Mouse (Mus musculus): ENCODE measurements around the gene Cd28. TPM values are rescaled to one million over a fixed set of nuclear protein-coding genes. Genes with fewer than 3 reads are reported as not detected.

The Cd28 gene
- polyA plus RNA-seq, 1 experiment: not detected

- no peak overlapping the region for H3K4me3 ChIP-seq (ENCODE audit: low read depth, low read length)
- H3K36me3 ChIP-seq (ENCODE audit: control insufficient read depth, insufficient read depth, low read length, poor library complexity, severe bottlenecking): no peaks in the 10 kb centered on the region
- H3K27ac ChIP-seq (ENCODE audit: insufficient read depth, low read length): no peak overlapping the region
- no peak overlapping the region for H3K9ac ChIP-seq (ENCODE audit: low read depth, poor library complexity, severe bottlenecking)
- no peaks in the 10 kb centered on the region; the same call in 1 of the 2 replicates for H3K27me3 ChIP-seq (ENCODE audit: control insufficient read depth, insufficient read depth, low read length, poor library complexity, severe bottlenecking)
- no peaks in the 10 kb centered on the region for H3K9me3 ChIP-seq (replicated peaks; ENCODE audit: control insufficient read depth, insufficient read depth, low read length, poor library complexity, severe bottlenecking)
- TF ChIP-seq EP300 (IDR thresholded peaks at IDR 0.05; ENCODE audit: insufficient read depth, low read depth, low read length) (no peak), POLR2A (IDR thresholded peaks at IDR 0.05; ENCODE audit: insufficient read depth, low read length) (no peak), CTCF (IDR thresholded peaks at IDR 0.05; ENCODE audit: low read depth, low read length) (no peak)
- no peaks in the 10 kb centered on the region for H3K4me1 ChIP-seq (ENCODE audit: control insufficient read depth, insufficient read depth, low read length)
Measured at GRCm38 (mm10) chr1:60746856-60747255, 30.3 kb downstream of the Cd28 start.

- no peaks in the 10 kb centered on the region; the same call in 1 of the 2 replicates for H3K27me3 ChIP-seq (ENCODE audit: control insufficient read depth, insufficient read depth, low read length, poor library complexity, severe bottlenecking)
- no peaks in the 10 kb centered on the region for H3K9me3 ChIP-seq (replicated peaks; ENCODE audit: control insufficient read depth, insufficient read depth, low read length, poor library complexity, severe bottlenecking)
- no peak overlapping the region for H3K9ac ChIP-seq (ENCODE audit: low read depth, poor library complexity, severe bottlenecking)
- TF ChIP-seq EP300 (IDR thresholded peaks at IDR 0.05; ENCODE audit: insufficient read depth, low read depth, low read length) (no peak), POLR2A (IDR thresholded peaks at IDR 0.05; ENCODE audit: insufficient read depth, low read length) (no peak), CTCF (IDR thresholded peaks at IDR 0.05; ENCODE audit: low read depth, low read length) (no peak)
- H3K36me3 ChIP-seq (ENCODE audit: control insufficient read depth, insufficient read depth, low read length, poor library complexity, severe bottlenecking): no peaks in the 10 kb centered on the region
- no peaks in the 10 kb centered on the region for H3K4me1 ChIP-seq (ENCODE audit: control insufficient read depth, insufficient read depth, low read length)
- no peak overlapping the region for H3K4me3 ChIP-seq (ENCODE audit: low read depth, low read length)
- no peak overlapping the region for H3K27ac ChIP-seq (ENCODE audit: insufficient read depth, low read length)
Measured at GRCm38 (mm10) chr1:60748286-60748685, 31.7 kb downstream of the Cd28 start.

GRCm38 (mm10) chr1:60748936-60749335, 32.3 kb downstream of the Cd28 start:
- Histone ChIP-seq H3K9me3 (replicated peaks; ENCODE audit: control insufficient read depth, insufficient read depth, low read length, poor library complexity, severe bottlenecking) (no peaks in the 10 kb centered on the region), H3K4me1 (ENCODE audit: control insufficient read depth, insufficient read depth, low read length) (no peaks in the 10 kb centered on the region), H3K4me3 (ENCODE audit: low read depth, low read length) (no peak overlapping the region), H3K27ac (ENCODE audit: insufficient read depth, low read length) (no peak overlapping the region), H3K27me3 (ENCODE audit: control insufficient read depth, insufficient read depth, low read length, poor library complexity, severe bottlenecking) (no peaks in the 10 kb centered on the region; the same call in 1 of the 2 replicates), H3K36me3 (ENCODE audit: control insufficient read depth, insufficient read depth, low read length, poor library complexity, severe bottlenecking) (no peaks in the 10 kb centered on the region), H3K9ac (ENCODE audit: low read depth, poor library complexity, severe bottlenecking) (no peak overlapping the region)
- TF ChIP-seq CTCF (IDR thresholded peaks at IDR 0.05; ENCODE audit: low read depth, low read length): no peak
- no peak for TF ChIP-seq POLR2A (IDR thresholded peaks at IDR 0.05; ENCODE audit: insufficient read depth, low read length)
- no peak for TF ChIP-seq EP300 (IDR thresholded peaks at IDR 0.05; ENCODE audit: insufficient read depth, low read depth, low read length)

GRCm38 (mm10) chr1:60749346-60749840, 32.8 kb downstream of the Cd28 start:
- Histone ChIP-seq H3K27me3 (ENCODE audit: control insufficient read depth, insufficient read depth, low read length, poor library complexity, severe bottlenecking) (no peaks in the 10 kb centered on the region; the same call in 1 of the 2 replicates), H3K4me3 (ENCODE audit: low read depth, low read length) (no peak overlapping the region), H3K9ac (ENCODE audit: low read depth, poor library complexity, severe bottlenecking) (no peak overlapping the region), H3K36me3 (ENCODE audit: control insufficient read depth, insufficient read depth, low read length, poor library complexity, severe bottlenecking) (no peaks in the 10 kb centered on the region), H3K4me1 (ENCODE audit: control insufficient read depth, insufficient read depth, low read length) (no peaks in the 10 kb centered on the region), H3K27ac (ENCODE audit: insufficient read depth, low read length) (no peak overlapping the region), H3K9me3 (replicated peaks; ENCODE audit: control insufficient read depth, insufficient read depth, low read length, poor library complexity, severe bottlenecking) (no peaks in the 10 kb centered on the region)
- TF ChIP-seq EP300 (IDR thresholded peaks at IDR 0.05; ENCODE audit: insufficient read depth, low read depth, low read length) (no peak), CTCF (IDR thresholded peaks at IDR 0.05; ENCODE audit: low read depth, low read length) (no peak), POLR2A (IDR thresholded peaks at IDR 0.05; ENCODE audit: insufficient read depth, low read length) (no peak)

GRCm38 (mm10) chr1:60750201-60750765, 33.7 kb downstream of the Cd28 start:
- no peak overlapping the region for H3K4me3 ChIP-seq (ENCODE audit: low read depth, low read length)
- no peaks in the 10 kb centered on the region for H3K4me1 ChIP-seq (ENCODE audit: control insufficient read depth, insufficient read depth, low read length)
- H3K9me3 ChIP-seq (replicated peaks; ENCODE audit: control insufficient read depth, insufficient read depth, low read length, poor library complexity, severe bottlenecking): no peaks in the 10 kb centered on the region
- H3K27ac ChIP-seq (ENCODE audit: insufficient read depth, low read length): no peak overlapping the region
- H3K27me3 ChIP-seq (ENCODE audit: control insufficient read depth, insufficient read depth, low read length, poor library complexity, severe bottlenecking): no peaks in the 10 kb centered on the region; the same call in 1 of the 2 replicates
- no peaks in the 10 kb centered on the region for H3K36me3 ChIP-seq (ENCODE audit: control insufficient read depth, insufficient read depth, low read length, poor library complexity, severe bottlenecking)
- H3K9ac ChIP-seq (ENCODE audit: low read depth, poor library complexity, severe bottlenecking): no peak overlapping the region
- TF ChIP-seq POLR2A (IDR thresholded peaks at IDR 0.05; ENCODE audit: insufficient read depth, low read length) (no peak), EP300 (IDR thresholded peaks at IDR 0.05; ENCODE audit: insufficient read depth, low read depth, low read length) (no peak), CTCF (IDR thresholded peaks at IDR 0.05; ENCODE audit: low read depth, low read length) (no peak)

GRCm38 (mm10) chr1:60751011-60751410, 34.4 kb downstream of the Cd28 start:
- Histone ChIP-seq H3K9ac (ENCODE audit: low read depth, poor library complexity, severe bottlenecking) (no peak overlapping the region), H3K36me3 (ENCODE audit: control insufficient read depth, insufficient read depth, low read length, poor library complexity, severe bottlenecking) (no peaks in the 10 kb centered on the region), H3K9me3 (replicated peaks; ENCODE audit: control insufficient read depth, insufficient read depth, low read length, poor library complexity, severe bottlenecking) (no peaks in the 10 kb centered on the region), H3K27ac (ENCODE audit: insufficient read depth, low read length) (no peak overlapping the region), H3K4me3 (ENCODE audit: low read depth, low read length) (no peak overlapping the region), H3K27me3 (ENCODE audit: control insufficient read depth, insufficient read depth, low read length, poor library complexity, severe bottlenecking) (no peaks in the 10 kb centered on the region; the same call in 1 of the 2 replicates), H3K4me1 (ENCODE audit: control insufficient read depth, insufficient read depth, low read length) (no peaks in the 10 kb centered on the region)
- TF ChIP-seq POLR2A (IDR thresholded peaks at IDR 0.05; ENCODE audit: insufficient read depth, low read length): no peak
- no peak for TF ChIP-seq EP300 (IDR thresholded peaks at IDR 0.05; ENCODE audit: insufficient read depth, low read depth, low read length)
- TF ChIP-seq CTCF (IDR thresholded peaks at IDR 0.05; ENCODE audit: low read depth, low read length): no peak

Data from ES-Bruce4 (cell line).